ENCODE assay signal across 18 mouse cellular contexts in the genomic region with DNA sequence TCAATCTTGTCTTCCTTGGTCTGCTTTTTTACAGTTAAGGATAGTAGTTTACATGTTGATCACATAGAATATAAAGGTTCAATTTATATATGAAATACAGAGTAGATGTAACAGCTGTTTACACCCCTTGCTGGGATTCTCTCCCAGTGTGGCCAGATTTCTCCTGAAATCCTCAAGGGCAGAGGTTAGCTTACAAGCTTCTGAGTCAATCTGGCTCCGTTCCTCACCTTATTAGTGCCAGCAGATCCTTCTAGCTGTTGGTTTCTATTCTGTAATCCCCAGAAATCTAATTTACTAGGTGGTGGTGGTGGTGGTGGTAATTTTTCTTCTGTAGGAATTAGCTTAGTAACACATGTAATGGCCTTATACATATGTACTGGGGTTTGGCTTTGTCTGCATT.
"Had no signal": no experiment of that assay in that cellular context is flagged by ENCODE, and none has a peak within 500 bp of the region (broad histone marks: within the 10 kb centered on the region; RNA-seq: fewer than 3 reads in every experiment).

No protein-coding gene starts in this region.

- ATAC-seq: midbrain, embryonic 13.5 days; midbrain, embryonic 16.5 days had no signal

- H3K27me3 ChIP-seq: lung, embryonic 15.5 days; megakaryocyte, embryonic 14.5 days; midbrain, embryonic 13.5 days; neural tube, embryonic 13.5 days had no signal

- H3K9me3 ChIP-seq: lung, embryonic 15.5 days; midbrain, embryonic 10.5 days; midbrain, embryonic 13.5 days; neural tube, embryonic 13.5 days had no signal

- H3K36me3 ChIP-seq: lung, embryonic 15.5 days; midbrain, embryonic 10.5 days; midbrain, embryonic 13.5 days; neural tube, embryonic 13.5 days had no signal

- H3K27ac ChIP-seq: kidney, postnatal 0 days; left cerebral cortex, adult 2 months; liver, embryonic 14.5 days; lung, embryonic 15.5 days; midbrain, embryonic 10.5 days; midbrain, embryonic 13.5 days; neural tube, embryonic 13.5 days had no signal

- DNase-seq: kidney, postnatal 36 days; layer of hippocampus, postnatal 36 days; lung, adult 18-20 months; lung, postnatal 10 days; lung, postnatal 36 days; thymus, adult 18-20 months; thymus, postnatal 36 days had no signal

- H3K9ac ChIP-seq: liver, embryonic 14.5 days; lung, embryonic 15.5 days; midbrain, embryonic 13.5 days; neural tube, embryonic 13.5 days had no signal

- H3K4me2 ChIP-seq: liver, embryonic 11.5 days; lung, embryonic 15.5 days; midbrain, embryonic 13.5 days; neural tube, embryonic 13.5 days had no signal

- H3K4me3 ChIP-seq: left cerebral cortex, adult 2 months; lung, embryonic 15.5 days; megakaryocyte, embryonic 14.5 days; midbrain, embryonic 10.5 days; midbrain, embryonic 13.5 days; myocyte; neural tube, embryonic 13.5 days had no signal

- H3K4me1 ChIP-seq: lung, embryonic 15.5 days; megakaryocyte, embryonic 14.5 days; midbrain, embryonic 10.5 days had no signal
